Mouse (Mus musculus) midbrain, embryonic 11.5 days (tissue): ENCODE data around the gene Slc25a25. TPM values are rescaled to one million over a fixed set of nuclear protein-coding genes. Genes with fewer than 3 reads are reported as not detected.
A peak's percentile ranks its signal among the peaks of the same experiment; 100 is the strongest.

Source experiments
- ATAC-seq: fragments of 200-750 bp; cut with Nextera tagmentation; 2 replicates; pipeline ENCODE4 v1.8.0; 2017; ENCODE audit warnings: moderate TSS enrichment, moderate library complexity; ENCODE audit not compliant: low FRiP score
- DNase-seq: peaks from one replicate; pipeline ENCODE4 v3.0.0; 2015; ENCODE audit warnings: low spot score; ENCODE audit errors: missing footprints
- H3K27ac ChIP-seq: fragments of 300-500 bp; sonication (generic); 2 replicates; pipeline ENCODE4 v1.5.1; 2014; ENCODE audit warnings: low read depth, low read length
- H3K27me3 ChIP-seq: fragments of 300-500 bp; sonication (generic); 2 replicates; pipeline ENCODE4 v1.6.1; 2014; ENCODE audit warnings: mild to moderate bottlenecking, low read length, moderate library complexity, mixed read lengths; ENCODE audit not compliant: control insufficient read depth, insufficient read depth
- H3K36me3 ChIP-seq: fragments of 300-500 bp; sonication (generic); 2 replicates; pipeline ENCODE4 v1.6.1; 2014; ENCODE audit warnings: mild to moderate bottlenecking, low read length, moderate library complexity, mixed read lengths; ENCODE audit not compliant: control insufficient read depth, insufficient read depth
- H3K4me1 ChIP-seq: fragments of 300-500 bp; sonication (generic); 2 replicates; pipeline ENCODE4 v1.6.1; 2014; ENCODE audit warnings: low read length; ENCODE audit not compliant: control insufficient read depth, insufficient read depth
- H3K4me2 ChIP-seq: fragments of 300-500 bp; sonication (generic); 2 replicates; pipeline ENCODE4 v1.6.1; 2014; ENCODE audit warnings: mild to moderate bottlenecking, moderate library complexity
- H3K4me3 ChIP-seq: fragments of 300-500 bp; sonication (generic); 2 replicates; pipeline ENCODE4 v1.5.1; 2014; ENCODE audit warnings: low read depth, low read length
- H3K9ac ChIP-seq: fragments of 300-500 bp; sonication (generic); 2 replicates; pipeline ENCODE4 v1.6.1; 2014; ENCODE audit warnings: low read length
- H3K9me3 ChIP-seq: fragments of 300-500 bp; sonication (generic); 2 replicates; pipeline ENCODE4 v1.6.1; 2016; ENCODE audit warnings: low read length; ENCODE audit not compliant: control insufficient read depth
- whole genome bisulfite sequencing: fragments of 180-500 bp; shearing (Covaris S2); extraction: QIAGEN DNeasy Blood & Tissue Kit; methylation state at CpG from one replicate; pipeline ENCODE4 v1.1.7; 2014; 5-methylcytosine and 5-hydroxymethylcytosine counted together
- polyA plus RNA-seq: library from polyadenylated mRNA; unstranded; fragments of >200 nt; fragmentation: Nextera tagmentation; extraction: Ambion mirVana; gene quantifications from 2 replicates; pipeline ENCODE4 v1.2.1, GENCODE M21; 2014

Gene Slc25a25
- polyA plus RNA-seq, 1 experiment from 2014 or later: 20.4 TPM

DNA sequence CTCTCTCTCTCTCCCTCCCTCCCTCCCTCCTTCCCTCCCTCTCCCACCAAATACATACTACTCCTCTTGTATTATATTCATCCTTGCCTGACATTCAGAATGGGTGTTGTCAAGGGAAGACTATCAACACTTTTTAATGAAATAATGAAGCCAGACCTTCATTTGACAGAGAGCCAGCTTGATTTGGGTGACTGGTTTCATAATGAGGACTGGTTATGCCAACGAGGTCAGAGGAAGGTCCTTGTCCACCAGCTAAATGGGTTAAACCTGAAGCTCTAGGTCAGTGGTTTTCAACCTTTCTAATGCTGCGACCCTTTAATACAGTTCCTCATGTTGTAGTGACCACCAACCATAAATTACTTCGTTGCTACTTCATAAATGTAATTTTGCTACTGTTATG lies 12.5 kb downstream of the Slc25a25 start:
- DNase-seq: peak; percentile 61
- no peak for ATAC-seq
- no peaks in the 10 kb centered on the region for H3K27me3 ChIP-seq
- no peaks in the 10 kb centered on the region for H3K9me3 ChIP-seq
- WGBS: 79% methylated on average over 3 of the region's 3 CpGs
- peaks cover 16% of the 10 kb centered on the region for H3K4me1 ChIP-seq
- no peak overlapping the region for H3K9ac ChIP-seq
- no peak overlapping the region for H3K27ac ChIP-seq
- H3K4me2 ChIP-seq: no peak overlapping the region
- no peaks in the 10 kb centered on the region for H3K36me3 ChIP-seq
- no peak overlapping the region for H3K4me3 ChIP-seq

- WGBS: 47% methylated on average over 2 of the region's 2 CpGs
- Histone ChIP-seq H3K27me3 (no peaks in the 10 kb centered on the region), H3K4me3 (no peak overlapping the region), H3K36me3 (no peaks in the 10 kb centered on the region), H3K4me2 (no peak overlapping the region), H3K27ac (no peak overlapping the region), H3K9ac (no peak overlapping the region), H3K9me3 (no peaks in the 10 kb centered on the region), H3K4me1 (peaks cover 16% of the 10 kb centered on the region)
- DNase-seq: peak; percentile 60
- no peak for ATAC-seq
These were observed 13.6 kb downstream of the Slc25a25 start for GRCm38 (mm10) chr2:32437612-32438166.

- WGBS: 66% methylated on average over 3 of the region's 3 CpGs
- DNase-seq (peak; percentile 84), ATAC-seq (no peak)
- Histone ChIP-seq H3K36me3 (no peaks in the 10 kb centered on the region), H3K27me3 (no peaks in the 10 kb centered on the region), H3K9ac (no peak overlapping the region), H3K9me3 (no peaks in the 10 kb centered on the region), H3K4me3 (no peak overlapping the region), H3K27ac (no peak overlapping the region), H3K4me2 (no peak overlapping the region), H3K4me1 (peaks cover 16% of the 10 kb centered on the region)
These were observed 14.4 kb downstream of the Slc25a25 start for GRCm38 (mm10) chr2:32436686-32437372.

DNA sequence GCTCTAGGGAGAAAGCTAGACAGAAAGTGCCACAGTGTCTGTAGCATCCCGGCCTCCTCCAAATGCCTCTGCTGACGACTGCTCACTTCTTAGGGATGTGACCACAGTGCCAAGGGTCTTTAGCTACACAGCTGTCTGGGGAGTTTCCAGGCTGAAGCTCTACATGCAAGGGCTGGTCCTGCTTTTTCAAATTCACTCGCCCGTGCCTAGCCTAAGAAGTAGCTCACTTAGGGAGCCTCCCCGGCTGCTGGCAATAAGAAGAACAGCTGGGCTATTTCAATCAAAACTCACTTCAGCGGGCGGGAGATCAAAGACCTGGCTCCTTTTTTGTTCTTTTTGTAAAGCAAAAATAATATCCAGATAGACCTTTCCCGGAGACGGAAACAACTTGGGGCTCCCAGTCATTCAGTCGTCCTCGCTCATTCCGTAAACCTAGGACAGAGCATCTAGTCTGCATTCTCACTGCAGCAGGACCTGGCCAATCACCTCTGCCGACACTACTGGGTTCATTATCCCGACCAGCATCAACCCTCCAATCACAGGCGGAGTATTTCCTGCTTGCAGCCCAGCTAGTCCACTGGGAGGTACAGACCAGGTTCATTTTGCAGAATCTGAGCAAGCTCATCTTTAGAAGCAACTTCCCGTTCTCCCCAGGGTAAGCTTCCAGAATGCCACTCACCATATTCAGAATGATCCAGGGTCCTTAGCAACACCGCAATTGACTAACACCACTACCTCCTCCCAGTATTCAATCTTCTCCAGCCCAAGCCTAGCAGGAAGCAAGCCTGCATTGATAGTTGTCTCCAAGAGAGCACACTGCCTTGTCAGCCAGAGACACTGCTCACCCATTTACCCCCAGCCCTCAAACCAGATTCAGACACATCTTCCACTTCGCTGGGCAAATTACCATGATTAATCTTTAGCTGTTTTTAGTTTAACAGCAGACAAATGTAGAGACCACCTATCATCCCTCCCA lies 20.3 kb downstream of the Slc25a25 start:
- peak overlapping the region; percentile 44 for H3K4me3 ChIP-seq
- no peaks in the 10 kb centered on the region for H3K27me3 ChIP-seq
- DNase-seq (peak; percentile 98), ATAC-seq (peak; percentile 96)
- H3K9ac ChIP-seq: peak overlapping the region; percentile 63
- peaks cover 29% of the 10 kb centered on the region for H3K4me1 ChIP-seq
- H3K4me2 ChIP-seq: peak overlapping the region; percentile 79
- WGBS: 8% methylated on average over 18 of the region's 18 CpGs
- no peaks in the 10 kb centered on the region for H3K36me3 ChIP-seq
- peak overlapping the region; percentile 74 for H3K27ac ChIP-seq
- no peaks in the 10 kb centered on the region for H3K9me3 ChIP-seq

DNA sequence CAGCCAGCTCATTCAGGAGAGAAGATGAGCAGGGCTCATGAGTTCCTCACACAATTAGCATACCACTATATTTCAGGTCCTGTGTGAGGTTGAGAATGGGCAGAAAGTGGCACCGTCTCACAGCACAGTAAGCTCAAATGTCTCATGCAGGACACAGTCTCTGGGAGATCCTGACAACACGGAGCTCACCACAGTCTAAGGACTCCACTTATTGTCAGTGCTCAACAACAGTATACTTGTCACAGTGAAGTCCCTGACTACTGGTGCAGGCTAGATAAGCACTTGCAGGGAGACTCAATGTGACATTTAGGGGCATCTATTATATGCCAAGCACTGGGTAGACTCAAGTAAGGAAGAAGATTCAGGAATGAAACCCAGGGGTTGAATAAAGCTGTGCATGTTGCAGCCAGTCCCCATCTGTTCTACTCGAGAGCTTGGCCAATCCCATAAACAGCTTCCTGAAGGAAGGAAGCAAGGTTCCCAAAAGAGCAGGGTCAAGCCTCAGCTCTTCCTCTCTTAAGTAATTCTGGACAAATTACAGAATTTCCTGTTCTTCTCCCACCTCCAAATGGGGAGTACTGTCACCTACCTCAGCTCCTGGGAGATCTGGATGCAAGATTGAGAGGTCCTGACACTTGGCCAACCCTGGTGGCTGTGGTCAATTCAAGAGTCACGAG lies 21.9 kb downstream of the Slc25a25 start:
- peaks cover 33% of the 10 kb centered on the region for H3K4me1 ChIP-seq
- 82% methylated on average over 4 of the region's 4 CpGs for WGBS
- peak overlapping the region; percentile 79; the same call in 1 of the 2 replicates for H3K4me2 ChIP-seq
- peak; percentile 59 for DNase-seq
- H3K27ac ChIP-seq: no peak overlapping the region
- no peak for ATAC-seq
- no peak overlapping the region for H3K9ac ChIP-seq
- H3K27me3 ChIP-seq: no peaks in the 10 kb centered on the region
- no peaks in the 10 kb centered on the region for H3K9me3 ChIP-seq
- H3K4me3 ChIP-seq: no peak overlapping the region; the same call in 1 of the 2 replicates
- no peaks in the 10 kb centered on the region for H3K36me3 ChIP-seq

DNA sequence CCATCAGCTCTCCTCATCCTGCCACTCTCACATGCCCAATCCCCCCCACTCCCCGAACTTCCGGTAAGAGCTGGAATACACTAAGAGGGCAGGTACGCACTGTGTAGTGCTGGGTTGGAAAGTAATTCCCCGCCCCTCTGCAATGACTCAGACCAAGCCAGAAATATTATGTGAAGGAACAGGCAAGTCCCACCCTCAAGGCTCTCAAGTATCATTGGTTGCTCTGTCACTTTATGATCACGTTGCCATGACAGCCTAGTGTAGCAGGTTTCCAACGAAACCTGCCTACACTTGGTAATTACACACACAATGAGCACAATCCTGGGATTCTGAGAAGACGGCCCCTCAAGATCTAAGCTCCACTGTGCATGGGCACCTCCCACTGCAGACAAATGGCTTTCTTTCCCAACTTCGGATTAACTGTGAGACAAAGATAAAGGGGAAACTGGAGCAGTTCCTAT lies 23.0 kb downstream of the Slc25a25 start:
- ATAC-seq (no peak), DNase-seq (peak; percentile 77)
- no peak overlapping the region for H3K4me3 ChIP-seq
- 54% methylated on average over 8 of the region's 8 CpGs for WGBS
- H3K9me3 ChIP-seq: no peaks in the 10 kb centered on the region
- no peaks in the 10 kb centered on the region for H3K36me3 ChIP-seq
- H3K4me2 ChIP-seq: peak overlapping the region; percentile 79
- H3K9ac ChIP-seq: peak overlapping the region; percentile 21; the same call in 1 of the 2 replicates
- no peaks in the 10 kb centered on the region for H3K27me3 ChIP-seq
- 0 out of 2 replicates have a peak overlapping the region, but pooled peaks have one; percentile 33 for H3K27ac ChIP-seq
- H3K4me1 ChIP-seq: peaks cover 39% of the 10 kb centered on the region

GRCm38 (mm10) chr2:32427720-32428119 lies 23.5 kb downstream of the Slc25a25 start:
- Histone ChIP-seq H3K27me3 (no peaks in the 10 kb centered on the region), H3K4me3 (no peak overlapping the region), H3K4me2 (no peak overlapping the region), H3K36me3 (no peaks in the 10 kb centered on the region), H3K9me3 (no peaks in the 10 kb centered on the region), H3K4me1 (peaks cover 43% of the 10 kb centered on the region), H3K9ac (no peak overlapping the region), H3K27ac (no peak overlapping the region)
- WGBS: 72% methylated on average over 5 of the region's 5 CpGs
- ATAC-seq: no peak
- DNase-seq: peak; percentile 78

- peaks cover 2% of the 10 kb centered on the region; the same call in 1 of the 2 replicates for H3K36me3 ChIP-seq
- H3K4me3 ChIP-seq: no peak overlapping the region
- H3K9ac ChIP-seq: no peak overlapping the region
- H3K27me3 ChIP-seq: no peaks in the 10 kb centered on the region
- DNase-seq (peak; percentile 51), ATAC-seq (no peak)
- H3K27ac ChIP-seq: no peak overlapping the region
- H3K4me2 ChIP-seq: no peak overlapping the region
- 100% methylated on average over 1 of the region's 1 CpGs for WGBS
- peaks cover 38% of the 10 kb centered on the region for H3K4me1 ChIP-seq
- H3K9me3 ChIP-seq: no peaks in the 10 kb centered on the region
These were observed 25.1 kb downstream of the Slc25a25 start for GRCm38 (mm10) chr2:32426141-32426540.
